Mouse (Mus musculus): ENCODE measurements around the gene Yap1.
"Not testable (repeated sequence)": the region's sequence is repeated elsewhere in the genome, so short reads cannot be mapped to it uniquely, and the experiment has no call there.

Gene Yap1

GRCm38 (mm10) chr9:7907351-7907985, 96.9 kb downstream of the Yap1 start:
- no peak for DNase-seq

DNA sequence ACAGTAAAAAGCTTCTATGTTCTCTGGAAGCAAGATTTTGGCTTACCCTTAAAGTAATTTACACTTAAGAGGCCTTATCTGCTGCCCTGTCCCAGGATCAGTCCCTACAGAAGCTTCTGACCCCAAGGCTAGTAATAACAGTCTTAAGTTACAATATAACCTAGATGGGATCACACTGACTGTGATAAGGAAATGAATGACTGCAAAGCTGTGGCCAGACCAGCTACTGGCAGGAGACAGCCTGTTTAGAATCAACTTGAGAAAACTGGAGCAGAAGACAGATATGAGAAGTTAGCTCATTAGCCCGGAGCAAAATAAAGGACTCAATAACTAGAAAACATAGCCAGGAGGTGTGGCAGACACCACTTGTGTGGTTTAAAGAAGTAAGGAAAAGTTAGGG, 97.8 kb downstream of the Yap1 start:
- DNase-seq, result no peak

GRCm38 (mm10) chr9:7903825-7904224, 100.6 kb downstream of the Yap1 start:
- no peak for DNase-seq

DNA sequence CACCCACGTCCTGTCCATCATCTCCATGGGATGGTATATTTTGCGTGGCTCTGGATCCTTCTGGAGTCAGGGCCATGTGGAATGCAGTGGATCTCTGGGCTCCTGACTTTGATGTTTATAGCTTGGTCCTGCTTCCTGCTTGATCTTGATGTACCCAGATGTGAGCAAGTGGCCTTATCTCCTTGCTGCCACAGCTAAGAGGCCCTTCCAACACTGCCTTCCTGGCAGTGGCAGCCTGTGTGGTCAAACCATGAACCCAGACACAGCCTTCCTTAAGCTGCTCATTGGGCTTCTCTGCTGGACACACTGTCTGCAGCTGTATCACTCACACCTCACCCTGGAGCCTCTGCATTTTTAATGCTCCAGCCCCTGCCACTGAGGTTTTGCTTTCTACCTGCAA, 101.1 kb downstream of the Yap1 start:
- no peak for DNase-seq

GRCm38 (mm10) chr9:7902311-7902710, 102.1 kb downstream of the Yap1 start:
- no peak for DNase-seq

DNA sequence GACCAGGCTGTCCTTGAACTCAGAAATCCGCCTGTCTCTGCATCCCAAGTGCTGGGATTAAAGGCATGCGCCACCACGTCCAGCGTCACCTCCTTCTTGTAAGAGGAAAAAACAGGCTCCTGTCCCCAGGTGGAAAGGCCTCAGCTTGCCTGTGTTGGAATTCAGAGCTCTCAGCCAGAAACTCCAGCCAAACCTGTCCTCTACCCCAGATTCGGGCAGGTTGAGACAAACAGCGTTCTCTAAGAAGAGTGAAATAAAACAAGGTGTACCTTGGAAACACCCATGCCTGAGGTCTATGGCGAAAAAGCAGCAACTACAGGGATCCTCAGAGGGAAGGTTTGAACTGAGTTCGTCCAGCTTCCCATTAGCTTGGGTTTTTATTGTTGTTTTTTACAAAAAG, 103.4 kb downstream of the Yap1 start:
- no peak for DNase-seq

- DNase-seq, result peak; percentile 46
Observed at GRCm38 (mm10) chr9:7897502-7897901, 106.9 kb downstream of the Yap1 start.

GRCm38 (mm10) chr9:7891796-7892195, 112.6 kb downstream of the Yap1 start:
- not testable (repeated sequence) for DNase-seq

DNA sequence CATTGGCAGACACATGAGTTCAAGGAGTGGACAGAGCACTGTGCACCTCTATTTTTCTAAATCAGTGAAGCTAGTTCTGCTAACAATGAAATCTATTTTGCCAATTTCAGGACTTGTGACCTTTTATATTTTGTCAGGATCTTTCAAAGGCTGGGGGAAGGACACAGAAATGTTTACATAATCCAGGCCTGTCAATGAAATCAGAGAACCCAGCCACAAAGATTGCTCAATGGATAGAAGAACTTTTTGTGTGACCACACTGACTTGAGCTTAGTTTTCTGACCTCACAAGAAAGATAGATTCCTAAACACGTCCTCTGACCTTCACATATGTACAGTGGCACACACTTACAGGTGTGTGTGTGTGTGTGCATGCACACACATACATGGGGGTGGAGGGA, 113.2 kb downstream of the Yap1 start:
- no peak for DNase-seq

- DNase-seq, result no peak
Observed at GRCm38 (mm10) chr9:7884346-7884745, 120.0 kb downstream of the Yap1 start.

- no peak for DNase-seq
Observed at GRCm38 (mm10) chr9:7882304-7882865, 122.0 kb downstream of the Yap1 start.

All from cerebellum, adult 9-11 months (tissue).